Mouse (Mus musculus): ENCODE results near the gene Rsph3b.
"Not testable (repeated sequence)": the region's sequence is repeated elsewhere in the genome, so short reads cannot be mapped to it uniquely, and the experiment has no call there.

Rsph3b gene

GRCm38 (mm10) chr17:6947984-6948768 lies at the start of gene Rsph3b:
Rsph3b (minus strand) TSS chr17:6948682.
- peak; percentile 92 for DNase-seq

GRCm38 (mm10) chr17:6997778-6998490 lies 49.5 kb upstream of the Rsph3b start:
- DNase-seq = not testable (repeated sequence)

GRCm38 (mm10) chr17:6996826-6997225 lies 48.3 kb upstream of the Rsph3b start:
- DNase-seq = not testable (repeated sequence)

GRCm38 (mm10) chr17:6995504-6995903 lies 47.0 kb upstream of the Rsph3b start:
- DNase-seq = not testable (repeated sequence)

GRCm38 (mm10) chr17:6986118-6986517 lies 37.6 kb upstream of the Rsph3b start:
- DNase-seq = not testable (repeated sequence)

GRCm38 (mm10) chr17:6980144-6980543 lies 31.7 kb upstream of the Rsph3b start:
- DNase-seq = not testable (repeated sequence)

GRCm38 (mm10) chr17:6979380-6979779 lies 30.9 kb upstream of the Rsph3b start:
- DNase-seq = not testable (repeated sequence)

- peak; percentile 85 for DNase-seq
Measured at GRCm38 (mm10) chr17:6978287-6979248, 30.1 kb upstream of the Rsph3b start, which contains the start of gene Gm49721. Gm49721 (plus strand) TSS chr17:6978904.

- DNase-seq = not testable (repeated sequence)
Measured at GRCm38 (mm10) chr17:6974985-6975384, 26.5 kb upstream of the Rsph3b start.

GRCm38 (mm10) chr17:6972836-6973396 lies 24.4 kb upstream of the Rsph3b start:
- DNase-seq = not testable (repeated sequence)

- not testable (repeated sequence) for DNase-seq
Measured at GRCm38 (mm10) chr17:6971238-6971637, 22.8 kb upstream of the Rsph3b start.

GRCm38 (mm10) chr17:6970334-6970733 lies 21.9 kb upstream of the Rsph3b start, which contains the start of gene Rnaset2b:
Rnaset2b (plus strand) TSS chr17:6970634.
- DNase-seq = not testable (repeated sequence)

- not testable (repeated sequence) for DNase-seq
Measured at GRCm38 (mm10) chr17:6967673-6968072, 19.2 kb upstream of the Rsph3b start.

- DNase-seq = not testable (repeated sequence)
Measured at GRCm38 (mm10) chr17:6965364-6965763, 16.9 kb upstream of the Rsph3b start.

- DNase-seq = not testable (repeated sequence)
Measured at GRCm38 (mm10) chr17:6962936-6963335, 14.5 kb upstream of the Rsph3b start.

GRCm38 (mm10) chr17:6962339-6962738 lies 13.9 kb upstream of the Rsph3b start:
- DNase-seq = not testable (repeated sequence)

GRCm38 (mm10) chr17:6961181-6962000 lies 12.9 kb upstream of the Rsph3b start:
- not testable (repeated sequence) for DNase-seq

- DNase-seq = peak; percentile 61
Measured at GRCm38 (mm10) chr17:6960776-6961175, 12.3 kb upstream of the Rsph3b start, which contains the start of gene Tagap1. Tagap1 (minus strand) TSS chr17:6961156.

- DNase-seq = not testable (repeated sequence)
Measured at GRCm38 (mm10) chr17:6960349-6960748, 11.9 kb upstream of the Rsph3b start.

- not testable (repeated sequence) for DNase-seq
Measured at GRCm38 (mm10) chr17:6959543-6960259, 11.2 kb upstream of the Rsph3b start.
